Mouse (Mus musculus) liver, embryonic 15.5 days (tissue): ENCODE measurements at regions not wholly inside any gene's neighbourhood (a gene's known extent, or its start where the extent isn't known, plus 50 kb on each side); places are given as distances from the start of the nearest gene placed in this dataset.

ENCODE experiments used
- ATAC-seq: fragments of 200-750 bp; cut with Nextera tagmentation; 2 replicates; pipeline ENCODE4 v1.8.0; 2017; ENCODE audit warnings: moderate number of reproducible peaks, mild to moderate bottlenecking, moderate library complexity; ENCODE audit not compliant: insufficient read depth
- H3K27ac ChIP-seq: fragments of 300-500 bp; sonication (generic); replicated peaks from 2 replicates; pipeline ENCODE4 v1.5.1; 2015; ENCODE audit warnings: mild to moderate bottlenecking, inconsistent platforms
- H3K27me3 ChIP-seq: fragments of 300-500 bp; sonication (generic); 2 replicates; pipeline ENCODE4 v1.6.1; 2015; ENCODE audit warnings: mild to moderate bottlenecking, inconsistent platforms
- H3K36me3 ChIP-seq: fragments of 300-500 bp; sonication (generic); replicated peaks from 2 replicates; pipeline ENCODE4 v1.6.1; 2015; ENCODE audit warnings: moderate library complexity, mild to moderate bottlenecking, inconsistent platforms
- H3K4me1 ChIP-seq: fragments of 300-500 bp; sonication (generic); replicated peaks from 2 replicates; pipeline ENCODE4 v1.6.1; 2015; ENCODE audit warnings: inconsistent platforms
- H3K4me2 ChIP-seq: fragments of 300-500 bp; sonication (generic); 2 replicates; pipeline ENCODE4 v1.6.1; 2015; ENCODE audit warnings: moderate library complexity, mild to moderate bottlenecking, inconsistent platforms
- H3K4me3 ChIP-seq: fragments of 300-500 bp; sonication (generic); replicated peaks from 2 replicates; pipeline ENCODE4 v1.5.1; 2015; ENCODE audit warnings: mild to moderate bottlenecking, inconsistent platforms
- H3K9ac ChIP-seq: fragments of 300-500 bp; sonication (generic); 2 replicates; pipeline ENCODE4 v1.6.1; 2015; ENCODE audit warnings: moderate library complexity, mild to moderate bottlenecking, inconsistent platforms
- H3K9me3 ChIP-seq: fragments of 300-500 bp; sonication (generic); replicated peaks from 2 replicates; pipeline ENCODE4 v1.6.1; 2016; ENCODE audit warnings: inconsistent platforms
- WGBS: fragments of 180-500 bp; shearing (Covaris S2); methylation state at CpG from one replicate; pipeline ENCODE4 v1.1.7; 2015; ENCODE audit warnings: mixed read lengths; ENCODE audit not compliant: insufficient replicate concordance; 5-methylcytosine and 5-hydroxymethylcytosine counted together

DNA sequence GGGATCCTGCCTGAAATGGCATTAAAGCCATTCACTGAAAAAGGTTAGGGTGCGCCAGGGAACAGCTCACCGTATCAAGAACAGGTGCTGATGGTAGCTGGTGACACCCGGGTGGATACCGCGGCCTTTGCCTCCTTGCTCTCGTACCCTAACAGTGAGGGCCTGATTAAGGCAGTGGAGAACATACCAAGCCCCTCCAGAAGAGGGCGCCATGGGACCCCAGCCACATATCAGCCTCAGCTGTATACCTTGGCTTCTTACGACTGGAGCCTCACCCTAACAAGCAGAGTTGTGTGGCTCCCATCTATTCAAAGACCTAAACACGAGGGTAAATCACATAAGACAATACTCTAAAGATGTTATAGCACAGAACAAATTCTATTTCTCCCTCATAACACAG lies 203.7 kb upstream of the 1700012A03Rik start:
- no peak overlapping the region for H3K9ac ChIP-seq
- H3K36me3 ChIP-seq, result no peaks in the 10 kb centered on the region
- WGBS, result 69% methylated on average over 9 of the region's 9 CpGs
- H3K27me3 ChIP-seq, result no peaks in the 10 kb centered on the region
- H3K4me1 ChIP-seq, result no peaks in the 10 kb centered on the region
- no peaks in the 10 kb centered on the region for H3K9me3 ChIP-seq
- H3K4me3 ChIP-seq, result no peak overlapping the region
- ATAC-seq, result no peak
- H3K4me2 ChIP-seq, result no peak overlapping the region
- H3K27ac ChIP-seq, result no peak overlapping the region

DNA sequence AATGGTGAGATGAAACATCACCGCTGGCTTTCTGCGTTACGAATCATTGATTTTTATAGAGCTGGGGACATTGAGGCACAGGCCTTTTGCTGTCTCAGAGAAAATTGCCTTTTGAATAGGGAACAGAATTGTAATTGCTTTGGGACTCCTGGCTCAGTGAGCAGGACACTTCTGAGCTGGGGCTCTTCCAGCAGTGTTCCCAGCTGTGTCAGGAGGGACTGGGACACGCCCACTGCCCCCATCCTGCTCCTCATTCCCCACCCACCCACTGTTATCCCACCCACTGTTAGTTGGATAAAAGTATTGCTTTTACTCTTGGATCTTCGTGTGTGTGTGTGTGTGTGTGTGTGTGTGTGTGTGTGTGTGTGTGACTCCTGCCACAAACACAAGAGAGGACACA lies 204.4 kb upstream of the 1700012A03Rik start:
- H3K36me3 ChIP-seq, result no peaks in the 10 kb centered on the region
- no peaks in the 10 kb centered on the region for H3K9me3 ChIP-seq
- H3K27me3 ChIP-seq, result no peaks in the 10 kb centered on the region
- H3K27ac ChIP-seq, result no peak overlapping the region
- H3K4me1 ChIP-seq, result no peaks in the 10 kb centered on the region
- no peak for ATAC-seq
- H3K4me2 ChIP-seq, result no peak overlapping the region
- H3K4me3 ChIP-seq, result no peak overlapping the region
- no peak overlapping the region for H3K9ac ChIP-seq
- 64% methylated on average over 5 of the region's 5 CpGs for WGBS

DNA sequence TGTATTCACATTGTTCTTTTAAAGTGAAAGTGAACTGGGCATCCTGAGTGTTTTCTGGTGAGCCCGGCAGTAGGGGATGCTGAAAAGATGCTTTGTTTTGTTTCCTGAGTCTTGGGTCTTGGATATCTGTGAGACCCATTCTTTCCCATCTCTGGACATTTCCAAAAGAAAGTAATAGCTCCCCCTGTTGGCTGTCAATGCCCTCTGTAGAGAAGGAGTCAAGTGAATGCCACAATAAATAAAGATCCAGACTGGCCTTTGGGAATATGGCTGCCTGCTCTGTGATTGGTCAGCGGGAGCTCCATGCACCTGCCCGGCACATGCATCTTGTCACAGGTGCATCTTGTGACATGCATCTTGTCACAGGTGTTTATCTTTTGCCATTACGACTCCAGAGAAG lies 209.4 kb upstream of the 1700012A03Rik start:
- no peaks in the 10 kb centered on the region for H3K36me3 ChIP-seq
- H3K27me3 ChIP-seq, result no peaks in the 10 kb centered on the region
- H3K4me2 ChIP-seq, result no peak overlapping the region
- WGBS, result 73% methylated on average over 4 of the region's 4 CpGs
- H3K27ac ChIP-seq, result no peak overlapping the region
- ATAC-seq, result no peak
- H3K9ac ChIP-seq, result no peak overlapping the region
- H3K9me3 ChIP-seq, result no peaks in the 10 kb centered on the region
- no peaks in the 10 kb centered on the region for H3K4me1 ChIP-seq
- no peak overlapping the region for H3K4me3 ChIP-seq

DNA sequence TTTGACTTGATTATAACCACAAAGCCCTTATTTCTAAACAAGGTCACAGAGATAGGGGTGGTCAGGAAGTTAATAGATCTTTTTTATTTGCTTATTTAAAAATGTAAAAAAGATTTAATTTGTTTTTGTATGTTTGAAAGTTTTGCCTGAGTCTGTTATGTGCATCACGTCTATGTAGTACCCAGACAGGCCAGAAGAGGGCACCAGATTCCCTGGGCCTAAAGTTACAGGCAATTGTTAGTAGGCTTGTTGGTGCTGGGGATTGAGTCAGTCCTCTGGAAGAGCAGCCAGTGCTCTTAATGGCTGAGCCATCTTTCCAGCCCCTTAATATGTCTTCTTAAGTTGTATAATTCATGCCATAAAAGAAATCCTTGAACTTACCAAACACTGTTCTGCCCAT lies 211.5 kb upstream of the 1700012A03Rik start:
- ATAC-seq, result no peak
- Histone ChIP-seq H3K9ac (no peak overlapping the region), H3K27ac (no peak overlapping the region), H3K9me3 (no peaks in the 10 kb centered on the region), H3K36me3 (no peaks in the 10 kb centered on the region), H3K4me3 (no peak overlapping the region), H3K4me1 (no peaks in the 10 kb centered on the region), H3K4me2 (no peak overlapping the region), H3K27me3 (no peaks in the 10 kb centered on the region)
- 41% methylated on average over 1 of the region's 1 CpGs for WGBS

- H3K9ac ChIP-seq, result no peak overlapping the region
- no peak overlapping the region for H3K4me2 ChIP-seq
- no peaks in the 10 kb centered on the region for H3K4me1 ChIP-seq
- no peaks in the 10 kb centered on the region for H3K9me3 ChIP-seq
- no peak overlapping the region for H3K27ac ChIP-seq
- H3K36me3 ChIP-seq, result no peaks in the 10 kb centered on the region
- ATAC-seq, result no peak
- no peaks in the 10 kb centered on the region for H3K27me3 ChIP-seq
- H3K4me3 ChIP-seq, result no peak overlapping the region
Measured at GRCm38 (mm10) chr6:31835795-31836194, 214.3 kb upstream of the 1700012A03Rik start.

GRCm38 (mm10) chr6:31834503-31834902 lies 215.5 kb upstream of the 1700012A03Rik start:
- 9% methylated on average over 3 of the region's 4 CpGs for WGBS
- Histone ChIP-seq H3K4me2 (no peak overlapping the region), H3K27ac (no peak overlapping the region), H3K4me1 (no peaks in the 10 kb centered on the region), H3K9me3 (no peaks in the 10 kb centered on the region), H3K36me3 (no peaks in the 10 kb centered on the region), H3K4me3 (no peak overlapping the region), H3K9ac (no peak overlapping the region), H3K27me3 (no peaks in the 10 kb centered on the region)
- no peak for ATAC-seq

- 61% methylated on average over 11 of the region's 11 CpGs for WGBS
- H3K4me2 ChIP-seq, result no peak overlapping the region
- H3K27me3 ChIP-seq, result no peaks in the 10 kb centered on the region
- H3K27ac ChIP-seq, result no peak overlapping the region
- no peaks in the 10 kb centered on the region for H3K9me3 ChIP-seq
- no peak overlapping the region for H3K4me3 ChIP-seq
- H3K4me1 ChIP-seq, result no peaks in the 10 kb centered on the region
- no peak overlapping the region for H3K9ac ChIP-seq
- no peak for ATAC-seq
- no peaks in the 10 kb centered on the region for H3K36me3 ChIP-seq
Measured at GRCm38 (mm10) chr6:31830610-31831009, 219.4 kb upstream of the 1700012A03Rik start.

DNA sequence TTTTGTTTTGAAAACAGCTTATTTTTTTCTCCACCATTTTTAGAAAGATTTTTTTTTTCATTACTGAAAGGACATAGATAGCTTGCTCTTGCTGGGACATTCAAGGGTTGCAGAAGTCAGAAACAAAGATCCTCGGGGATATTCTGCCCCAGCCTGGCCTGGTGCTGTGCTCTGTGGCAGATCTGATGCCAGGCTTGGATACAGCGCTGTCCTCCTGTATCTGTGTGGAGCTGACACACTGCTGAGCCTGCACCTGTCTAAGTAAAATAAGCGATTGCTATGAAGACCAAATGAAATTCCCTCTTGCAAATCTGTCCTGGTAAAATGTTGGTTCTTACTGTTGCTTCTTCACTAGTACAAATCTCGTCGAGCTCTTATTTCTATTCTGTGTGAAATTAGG lies 226.4 kb upstream of the 1700012A03Rik start:
- Histone ChIP-seq H3K27me3 (no peaks in the 10 kb centered on the region), H3K4me1 (no peaks in the 10 kb centered on the region), H3K4me3 (no peak overlapping the region), H3K9me3 (no peaks in the 10 kb centered on the region), H3K36me3 (no peaks in the 10 kb centered on the region), H3K4me2 (no peak overlapping the region), H3K9ac (no peak overlapping the region), H3K27ac (no peak overlapping the region)
- WGBS, result 59% methylated on average over 5 of the region's 5 CpGs
- no peak for ATAC-seq

GRCm38 (mm10) chr6:31822186-31823085 lies 227.6 kb upstream of the 1700012A03Rik start:
- Histone ChIP-seq H3K4me3 (no peak overlapping the region), H3K9me3 (no peaks in the 10 kb centered on the region), H3K27ac (no peak overlapping the region), H3K9ac (no peak overlapping the region), H3K4me1 (no peaks in the 10 kb centered on the region; the same call in 1 of the 2 replicates), H3K27me3 (no peaks in the 10 kb centered on the region), H3K4me2 (no peak overlapping the region), H3K36me3 (no peaks in the 10 kb centered on the region)
- WGBS, result 52% methylated on average over 9 of the region's 9 CpGs
- no peak for ATAC-seq

GRCm38 (mm10) chr6:31821621-31822020 lies 228.4 kb upstream of the 1700012A03Rik start:
- Histone ChIP-seq H3K9me3 (no peaks in the 10 kb centered on the region), H3K27me3 (no peaks in the 10 kb centered on the region), H3K4me2 (no peak overlapping the region), H3K9ac (no peak overlapping the region), H3K36me3 (no peaks in the 10 kb centered on the region), H3K4me3 (no peak overlapping the region), H3K27ac (no peak overlapping the region), H3K4me1 (no peaks in the 10 kb centered on the region; the same call in 1 of the 2 replicates)
- ATAC-seq, result no peak
- WGBS, result 38% methylated on average over 7 of the region's 7 CpGs

DNA sequence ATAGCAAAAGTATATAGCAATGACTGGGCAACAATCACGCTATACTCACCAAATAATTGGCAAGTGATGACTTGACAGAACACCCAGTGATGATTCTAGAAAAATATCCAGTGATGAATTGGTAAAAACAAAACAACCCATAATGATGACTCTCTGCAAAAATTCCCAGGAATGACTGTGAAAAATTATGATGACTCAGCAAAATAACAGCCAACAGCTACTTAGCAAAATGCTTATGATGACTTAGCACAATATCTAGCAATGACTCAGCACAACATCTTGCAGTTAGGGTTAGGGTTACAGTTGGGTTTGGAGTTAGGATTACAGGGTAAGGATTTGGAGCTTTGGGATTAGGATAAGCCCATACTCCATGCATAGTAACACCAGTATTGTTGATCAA lies 232.4 kb upstream of the 1700012A03Rik start:
- no peaks in the 10 kb centered on the region; the same call in 1 of the 2 replicates for H3K4me1 ChIP-seq
- no peaks in the 10 kb centered on the region for H3K9me3 ChIP-seq
- H3K36me3 ChIP-seq, result no peaks in the 10 kb centered on the region
- no peak overlapping the region for H3K4me2 ChIP-seq
- H3K27me3 ChIP-seq, result no peaks in the 10 kb centered on the region
- H3K4me3 ChIP-seq, result no peak overlapping the region
- no peak for ATAC-seq
- H3K9ac ChIP-seq, result no peak overlapping the region
- WGBS, result 75% methylated on average over 1 of the region's 1 CpGs
- H3K27ac ChIP-seq, result no peak overlapping the region

DNA sequence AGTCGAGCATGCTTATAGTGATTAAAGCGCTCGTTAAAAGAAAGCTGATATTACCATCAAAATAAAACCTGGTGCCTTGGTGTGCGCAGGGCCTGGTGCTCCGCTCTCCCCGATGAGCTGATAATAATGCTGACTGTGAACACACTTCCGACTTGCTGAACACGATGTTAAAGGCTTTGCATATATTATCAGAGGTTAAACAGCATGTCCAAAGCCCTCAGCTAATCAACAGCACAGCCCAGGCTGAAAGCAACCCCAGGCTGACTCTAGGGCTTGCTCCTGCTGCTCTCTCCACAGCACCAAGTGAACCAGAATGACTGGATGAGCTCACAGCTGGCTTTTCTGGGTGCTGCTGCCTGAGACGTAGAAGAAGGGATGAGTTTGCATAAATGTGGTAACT lies 238.2 kb upstream of the 1700012A03Rik start:
- Histone ChIP-seq H3K4me3 (no peak overlapping the region), H3K27ac (no peak overlapping the region), H3K4me1 (0 out of 2 replicates have a peak, but pooled peaks cover 7% of the 10 kb centered on the region), H3K9ac (no peak overlapping the region), H3K9me3 (no peaks in the 10 kb centered on the region), H3K4me2 (no peak overlapping the region), H3K27me3 (no peaks in the 10 kb centered on the region), H3K36me3 (no peaks in the 10 kb centered on the region)
- WGBS, result 48% methylated on average over 9 of the region's 9 CpGs
- no peak for ATAC-seq
